Comparison of ENCODE assay signal across 25 mouse cellular contexts in the genomic region with DNA sequence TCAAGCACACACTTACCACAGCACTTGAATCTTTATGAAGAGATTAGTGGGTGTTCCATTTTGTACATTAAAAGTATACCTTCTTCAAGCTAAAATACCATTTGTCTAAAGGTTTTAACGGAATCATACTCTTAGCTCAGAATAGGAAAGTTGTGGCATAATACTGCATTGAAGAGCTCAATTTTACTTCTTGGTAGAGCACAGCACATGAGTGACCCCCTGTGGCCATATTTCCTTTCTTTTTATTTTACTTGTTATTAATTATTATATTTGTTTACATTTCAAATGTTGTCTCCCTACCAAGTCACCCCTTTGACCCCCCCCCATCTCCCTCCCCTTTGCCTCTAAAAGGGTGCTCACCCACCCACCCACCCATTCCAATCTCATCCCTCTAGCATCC. TPM values are rescaled to one million over a fixed set of nuclear protein-coding genes. Genes with fewer than 3 reads are reported as not detected.
A peak's percentile ranks its signal among the peaks of the same experiment; 100 is the strongest.
DNase-seq lines count a peak whose midpoint lies in the region; ATAC-seq and TF ChIP-seq lines count a peak whose summit lies in the region.
"Had no signal": no experiment of that assay in that cellular context is flagged by ENCODE, and none has a peak within 500 bp of the region (broad histone marks: within the 10 kb centered on the region; RNA-seq: fewer than 3 reads in every experiment).

No protein-coding gene starts in this region.

- H3K4me3 ChIP-seq in layer of hippocampus, adult 2 months: no peak overlapping the region
- no peak overlapping the region for H3K4me3 ChIP-seq in forebrain, embryonic 13.5 days
- H3K4me3 ChIP-seq: erythroblast, embryonic 14.5 days; heart, embryonic 12.5 days; limb, embryonic 15.5 days; megakaryocyte, embryonic 14.5 days; neural tube, embryonic 13.5 days; stomach, embryonic 15.5 days had no signal

- WGBS in forebrain, embryonic 13.5 days: 84% methylated on average over 1 of the region's 1 CpGs

- no peak overlapping the region for H3K4me2 ChIP-seq in forebrain, embryonic 13.5 days
- H3K4me2 ChIP-seq: heart, embryonic 12.5 days; limb, embryonic 15.5 days; neural tube, embryonic 13.5 days; stomach, embryonic 15.5 days had no signal

- no peak for DNase-seq in layer of hippocampus, adult 2 months (ENCODE audit: low spot score in 2 of 2)
- no peak for DNase-seq in layer of hippocampus, adult 9-10 months (ENCODE audit: low spot score)
- DNase-seq in thymus, postnatal 0 days (ENCODE audit: low spot score): peak; percentile 15
- no peak for DNase-seq in thymus, postnatal 4 days
- no peak for DNase-seq in Patski (ENCODE audit: low read depth, low spot score)
- peak; percentile 66 for DNase-seq in splenic B cell, adult 2 months (ENCODE audit: low read depth, low spot score)
- no peak for DNase-seq in cerebellum, adult 11 months
- DNase-seq: adrenal gland, adult 8-10 months; cerebellum, adult 2 months; forebrain, postnatal 0 days; gastrocnemius, postnatal 25 days; heart, postnatal 4 days; kidney, postnatal 10 days; layer of hippocampus, adult 9-11 months; thymus, postnatal 36 days had no signal

- H3K9me3 ChIP-seq in forebrain, embryonic 13.5 days (replicated peaks): no peaks in the 10 kb centered on the region
- H3K9me3 ChIP-seq: heart, embryonic 12.5 days; limb, embryonic 15.5 days; neural tube, embryonic 13.5 days; stomach, embryonic 15.5 days had no signal

- TF ChIP-seq CTCF in layer of hippocampus, adult 2 months (conservative IDR thresholded peaks at IDR 0.05): peak; percentile 64
- TF ChIP-seq CTCF in Patski (IDR thresholded peaks at IDR 0.05): peak; percentile 7

- no peak for ATAC-seq in Patski
- no peak for ATAC-seq in forebrain, embryonic 13.5 days
- ATAC-seq: forebrain, postnatal 0 days had no signal

- POLR2A ChIA-PET in Patski (lab: Charles Lee): no interaction called here

- H3K9ac ChIP-seq in forebrain, embryonic 13.5 days: no peak overlapping the region
- H3K9ac ChIP-seq: forebrain, postnatal 0 days; heart, embryonic 12.5 days; limb, embryonic 15.5 days; neural tube, embryonic 13.5 days; stomach, embryonic 15.5 days had no signal

- CTCF ChIA-PET in Patski (lab: Charles Lee): interaction anchor here (0.8 to 1.4 kb wide), 4 partner anchors 8 to 181 kb away, joined by 3 to 5 read pairs (median 4); no protein-coding TSS in a partner anchor

- no peaks in the 10 kb centered on the region for H3K36me3 ChIP-seq in splenic B cell, adult 2 months (ENCODE audit: control insufficient read depth, insufficient read depth, low read length, poor library complexity, severe bottlenecking)
- no peaks in the 10 kb centered on the region for H3K36me3 ChIP-seq in forebrain, embryonic 13.5 days (ENCODE audit: poor library complexity, severe bottlenecking)
- H3K36me3 ChIP-seq: heart, embryonic 12.5 days; limb, embryonic 15.5 days; neural tube, embryonic 13.5 days; stomach, embryonic 15.5 days had no signal

- no peaks in the 10 kb centered on the region for H3K4me1 ChIP-seq in forebrain, embryonic 13.5 days
- H3K4me1 ChIP-seq: heart, embryonic 12.5 days; limb, embryonic 15.5 days; neural tube, embryonic 13.5 days; stomach, embryonic 15.5 days had no signal

- peaks cover 6% of the 10 kb centered on the region for H3K27me3 ChIP-seq in Patski
- no peaks in the 10 kb centered on the region for H3K27me3 ChIP-seq in splenic B cell, adult 2 months (ENCODE audit: control insufficient read depth, insufficient read depth, low read length, poor library complexity, severe bottlenecking)
- no peaks in the 10 kb centered on the region for H3K27me3 ChIP-seq in forebrain, embryonic 13.5 days
- H3K27me3 ChIP-seq: heart, embryonic 12.5 days; limb, embryonic 15.5 days; megakaryocyte, embryonic 14.5 days; neural tube, embryonic 13.5 days; stomach, embryonic 15.5 days had no signal

- in situ Hi-C loops in Patski (cut with MboI; ENCODE audit: low pct_unique_long_range_greater_than_20kb): loop anchor here (10.0 kb wide), 1 partner anchor 428 kb away; no protein-coding TSS in a partner anchor

- H3K27ac ChIP-seq in layer of hippocampus, adult 2 months: no peak overlapping the region
- no peak overlapping the region for H3K27ac ChIP-seq in forebrain, embryonic 13.5 days
- H3K27ac ChIP-seq: limb, embryonic 15.5 days; neural tube, embryonic 13.5 days; stomach, embryonic 15.5 days had no signal

RNA-seq across cellular contexts. Expression of a gene that starts 39.2 kb away (rescaled TPM):
- not detected for total RNA-seq in layer of hippocampus, adult 2 months (2021)
- polyA plus RNA-seq in thymus, postnatal 0 days (2015; fragmentation: Nextera tagmentation; extraction: Ambion mirVana): 0.60 and 1.1 TPM in 2 replicates
- 0.60 TPM for polyA plus RNA-seq in Patski (2021)
- 0.08 TPM in 1 of 2 replicates, not detected in the other for polyA plus RNA-seq in forebrain, embryonic 13.5 days (2015; fragmentation: Nextera tagmentation; extraction: Ambion mirVana)
- total RNA-seq: ES-E14; gastrocnemius, postnatal 25 days; heart, postnatal 4 days had no signal
- polyA plus RNA-seq: forebrain, postnatal 0 days; heart, embryonic 12.5 days; neural tube, embryonic 13.5 days had no signal

RNA-seq across cellular contexts. Expression of a gene that starts 51.3 kb away (rescaled TPM):
- not detected for total RNA-seq in layer of hippocampus, adult 2 months (2021)
- polyA plus RNA-seq in thymus, postnatal 0 days (2015; fragmentation: Nextera tagmentation; extraction: Ambion mirVana): 0.10 and 0.12 TPM in 2 replicates
- polyA plus RNA-seq in Patski (2021): not detected
- not detected in 2 replicates for polyA plus RNA-seq in forebrain, embryonic 13.5 days (2015; fragmentation: Nextera tagmentation; extraction: Ambion mirVana)
- total RNA-seq: adrenal gland, adult 8-10 months; ES-E14; forebrain, postnatal 0 days; gastrocnemius, postnatal 25 days; heart, postnatal 4 days; left cerebral cortex, postnatal 14 days had no signal
- polyA plus RNA-seq: cerebellum, adult 2 months; erythroblast, embryonic 14.5 days; forebrain, postnatal 0 days; heart, embryonic 12.5 days; intestine, embryonic 14.5 days; neural tube, embryonic 13.5 days had no signal

Comparison
In these comparisons a context has a peak if more than half of its experiments do, and no peak if none do; other contexts are left out.
1. DNase-seq: peak in thymus, postnatal 0 days (single experiment) and splenic B cell, adult 2 months (single experiment); none in layer of hippocampus, adult 2 months (0 of 2), layer of hippocampus, adult 9-10 months (single experiment), thymus, postnatal 4 days (single experiment), Patski (single experiment) and cerebellum, adult 11 months (single experiment).